ENCODE assay signal across 8 mouse cellular contexts in genomic region chr2:131561344-131561870, GRCm38 (mm10). TPM values are rescaled to one million over a fixed set of nuclear protein-coding genes. Genes with fewer than 3 reads are reported as not detected.
DNase-seq lines count a peak whose midpoint lies in the region; ATAC-seq lines count a peak whose summit lies in the region.

No protein-coding gene starts in this region.

- H3K27ac ChIP-seq in heart, embryonic 14.5 days (replicated peaks in 1 of 2; ENCODE audit: control insufficient read depth in 1 of 2, insufficient read depth in 1 of 2, low read depth in 2 of 2, low read length in 2 of 2): no peak overlapping the region
- no peak overlapping the region for H3K27ac ChIP-seq in midbrain, embryonic 11.5 days (ENCODE audit: low read depth, low read length)

- ATAC-seq in heart, embryonic 14.5 days (ENCODE audit: insufficient number of reproducible peaks, insufficient read depth, low FRiP score, low read depth): no peak
- peak; percentile 25; the same call in 1 of the 2 replicates for ATAC-seq in midbrain, embryonic 11.5 days (ENCODE audit: low FRiP score)

- no peaks in the 10 kb centered on the region for H3K36me3 ChIP-seq in heart, embryonic 14.5 days (ENCODE audit: control insufficient read depth, insufficient read depth, low read length)
- H3K36me3 ChIP-seq in midbrain, embryonic 11.5 days (ENCODE audit: control insufficient read depth, insufficient read depth, low read length): no peaks in the 10 kb centered on the region

- peak overlapping the region; percentile 76 for H3K9ac ChIP-seq in heart, embryonic 14.5 days (ENCODE audit: low read length)
- H3K9ac ChIP-seq in midbrain, embryonic 11.5 days (ENCODE audit: low read length): no peak overlapping the region

- peaks cover 63% of the 10 kb centered on the region for H3K27me3 ChIP-seq in heart, embryonic 14.5 days (ENCODE audit: control insufficient read depth, insufficient read depth, low read length)
- H3K27me3 ChIP-seq in midbrain, embryonic 11.5 days (ENCODE audit: control insufficient read depth, insufficient read depth, low read length): peaks cover 47% of the 10 kb centered on the region

- H3K4me1 ChIP-seq in heart, embryonic 14.5 days (ENCODE audit: control insufficient read depth in 2 of 2, insufficient read depth in 2 of 2, low read length in 2 of 2): peaks cover 8 to 11% of the 10 kb centered on the region in 2 experiments; a peak in 3 of 4 replicates
- H3K4me1 ChIP-seq in midbrain, embryonic 11.5 days (ENCODE audit: control insufficient read depth, insufficient read depth, low read length): peaks cover 10% of the 10 kb centered on the region

- no peaks in the 10 kb centered on the region for H3K9me3 ChIP-seq in heart, embryonic 14.5 days (ENCODE audit: control insufficient read depth, low read length)
- no peaks in the 10 kb centered on the region for H3K9me3 ChIP-seq in midbrain, embryonic 11.5 days (ENCODE audit: control insufficient read depth, low read length)

- no peak for DNase-seq in heart, adult 18-20 months
- peak; percentile 31 for DNase-seq in adrenal gland, postnatal 14 days
- DNase-seq in heart, postnatal 4 days: peak; percentile 15
- DNase-seq in midbrain, embryonic 11.5 days (ENCODE audit: low spot score, missing footprints): peak; percentile 88
- DNase-seq in adipocyte (ENCODE audit: low spot score): no peak
- no peak for DNase-seq in embryo, embryonic 9.5 days (ENCODE audit: extremely low spot score)
- DNase-seq in cerebellum, adult 9-11 months: no peak

- WGBS in heart, embryonic 14.5 days: 5% methylated on average over 33 of the region's 33 CpGs
- WGBS in midbrain, embryonic 11.5 days: 5% methylated on average over 30 of the region's 33 CpGs

- peak overlapping the region; percentile 51 to 60 for H3K4me3 ChIP-seq in heart, embryonic 14.5 days (ENCODE audit: control insufficient read depth in 1 of 2, insufficient read depth in 1 of 2, low read depth in 1 of 2, low read length in 2 of 2)
- peak overlapping the region; percentile 45 for H3K4me3 ChIP-seq in midbrain, embryonic 11.5 days (ENCODE audit: low read depth, low read length)

- H3K4me2 ChIP-seq in heart, embryonic 14.5 days (ENCODE audit: low read length): peak overlapping the region; percentile 88
- H3K4me2 ChIP-seq in midbrain, embryonic 11.5 days: peak overlapping the region; percentile 72; the same call in 1 of the 2 replicates

RNA-seq across cellular contexts. Expression of gene Adra1d, which starts 0.7 kb away (rescaled TPM):
- polyA plus RNA-seq in heart, embryonic 14.5 days (2014; fragmentation: Nextera tagmentation; extraction: Ambion mirVana): 1.1 TPM in 2 replicates
- total RNA-seq in heart, adult 18-20 months (2021): 1 to 10 TPM; 3.4 to 4.1 TPM
- total RNA-seq in adrenal gland, postnatal 14 days (2021): 16.9 and 22.4 TPM in 2 replicates
- total RNA-seq in heart, postnatal 4 days (2021): 1 to 10 TPM; 2.8 to 3.8 TPM
- 0.19 and 0.34 TPM in 2 replicates for polyA plus RNA-seq in midbrain, embryonic 11.5 days (2014; fragmentation: Nextera tagmentation; extraction: Ambion mirVana)

Comparison
In these comparisons a context has a peak if more than half of its experiments do, and no peak if none do; other contexts are left out.
1. DNase-seq: peak in adrenal gland, postnatal 14 days (single experiment), heart, postnatal 4 days (single experiment) and midbrain, embryonic 11.5 days (single experiment); none in heart, adult 18-20 months (0 of 2), adipocyte (single experiment), embryo, embryonic 9.5 days (single experiment) and cerebellum, adult 9-11 months (single experiment).